Mouse (Mus musculus) stomach, embryonic 14.5 days (tissue): ENCODE data around the gene Cacybp. TPM values are rescaled to one million over a fixed set of nuclear protein-coding genes. Genes with fewer than 3 reads are reported as not detected.

Experiments
- ATAC-seq: fragments of 200-750 bp; cut with Nextera tagmentation; 2 replicates; pipeline ENCODE4 v1.8.0; 2017; ENCODE audit warnings: low read depth, moderate TSS enrichment; ENCODE audit not compliant: insufficient number of reproducible peaks, insufficient read depth, low FRiP score
- H3K27ac ChIP-seq: fragments of 300-500 bp; sonication (generic); 2 replicates; pipeline ENCODE4 v1.5.1; 2014; ENCODE audit warnings: mild to moderate bottlenecking, low read length, moderate library complexity, mixed read lengths
- H3K27me3 ChIP-seq: fragments of 300-500 bp; sonication (generic); 2 replicates; pipeline ENCODE4 v1.6.1; 2014; ENCODE audit warnings: low read length, control low read depth, mixed read lengths; ENCODE audit not compliant: control insufficient read depth, insufficient read depth
- H3K36me3 ChIP-seq: fragments of 300-500 bp; sonication (generic); 2 replicates; pipeline ENCODE4 v1.6.1; 2014; ENCODE audit warnings: mild to moderate bottlenecking, control low read depth, low read length, moderate library complexity, mixed read lengths; ENCODE audit not compliant: control insufficient read depth, insufficient read depth
- H3K4me1 ChIP-seq: fragments of 300-500 bp; sonication (generic); 2 replicates; pipeline ENCODE4 v1.6.1; 2014; ENCODE audit warnings: low read length, control low read depth, mixed read lengths; ENCODE audit not compliant: control insufficient read depth, insufficient read depth
- H3K4me2 ChIP-seq: fragments of 300-500 bp; sonication (generic); replicated peaks from 2 replicates; pipeline ENCODE4 v1.6.1; 2014; ENCODE audit warnings: low read depth, low read length, control low read depth
- H3K4me3 ChIP-seq: fragments of 300-500 bp; sonication (generic); 2 replicates; pipeline ENCODE4 v1.5.1; 2014; ENCODE audit warnings: low read depth, low read length, control low read depth
- H3K9ac ChIP-seq: fragments of 300-500 bp; sonication (generic); replicated peaks from 2 replicates; pipeline ENCODE4 v1.6.1; 2014; ENCODE audit warnings: low read depth, mild to moderate bottlenecking, control low read depth, low read length, moderate library complexity, mixed read lengths
- H3K9me3 ChIP-seq: fragments of 300-500 bp; sonication (generic); 2 replicates; pipeline ENCODE4 v1.6.1; 2016; ENCODE audit warnings: low read depth, low read length, control low read depth; ENCODE audit not compliant: control insufficient read depth
- WGBS: fragments of 180-500 bp; shearing (Covaris S2); extraction: QIAGEN DNeasy Blood & Tissue Kit; methylation state at CpG from one replicate; pipeline ENCODE4 v1.1.7; 2014; 5-methylcytosine and 5-hydroxymethylcytosine counted together
- polyA plus RNA-seq: library from polyadenylated mRNA; unstranded; fragments of >200 nt; fragmentation: Nextera tagmentation; extraction: Ambion mirVana; gene quantifications from 2 replicates; pipeline ENCODE4 v1.2.1, GENCODE M21; 2014

The Cacybp gene
- polyA plus RNA-seq, 1 experiment from 2014 or later, result 202 TPM

DNA sequence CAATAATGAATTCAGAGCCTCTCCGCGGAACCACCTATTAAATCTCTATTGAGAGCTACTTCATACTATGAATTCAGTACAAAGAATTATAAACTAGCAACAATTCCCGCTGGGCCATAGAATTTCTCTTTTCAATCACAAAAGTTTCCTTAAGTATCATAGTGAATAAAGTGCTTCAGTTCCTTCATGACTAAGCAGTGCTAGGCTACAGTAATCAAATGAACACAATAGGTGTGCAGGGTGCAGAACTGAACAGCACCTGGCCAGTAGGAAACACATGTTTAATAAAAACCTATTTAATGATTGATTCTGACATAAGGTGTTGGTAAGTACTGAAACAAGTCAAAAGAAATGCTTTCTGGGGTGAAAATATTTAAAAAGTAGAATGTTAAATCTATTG is 19.4 kb upstream of the Cacybp start:
- Histone ChIP-seq H3K9ac (no peak overlapping the region), H3K27ac (no peak overlapping the region), H3K4me1 (no peaks in the 10 kb centered on the region), H3K4me3 (no peak overlapping the region), H3K27me3 (no peaks in the 10 kb centered on the region), H3K9me3 (no peaks in the 10 kb centered on the region), H3K4me2 (no peak overlapping the region), H3K36me3 (no peaks in the 10 kb centered on the region)
- WGBS, result 98% methylated on average over 3 of the region's 3 CpGs
- ATAC-seq, result no peak

DNA sequence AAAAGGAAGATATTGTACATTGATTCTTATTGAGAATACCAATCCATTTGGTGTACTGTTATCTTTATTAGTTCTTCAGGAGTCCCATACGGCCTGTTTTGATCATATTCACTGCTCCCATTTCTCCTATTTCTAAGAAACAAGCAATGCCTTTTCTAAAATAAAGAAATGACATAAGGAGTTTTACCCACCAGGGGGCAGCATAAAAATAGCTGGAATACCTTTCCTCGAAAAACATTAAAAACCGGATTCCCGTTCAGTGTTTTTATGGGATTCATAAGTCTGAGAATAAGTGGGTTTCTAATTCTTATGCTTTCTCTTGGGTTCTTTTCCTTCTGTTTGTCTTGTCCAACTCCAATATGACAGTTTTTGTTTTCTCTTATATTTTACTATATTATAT is 18.3 kb upstream of the Cacybp start:
- Histone ChIP-seq H3K4me2 (no peak overlapping the region), H3K27ac (no peak overlapping the region), H3K36me3 (no peaks in the 10 kb centered on the region), H3K4me3 (no peak overlapping the region), H3K27me3 (no peaks in the 10 kb centered on the region), H3K4me1 (no peaks in the 10 kb centered on the region), H3K9ac (no peak overlapping the region), H3K9me3 (no peaks in the 10 kb centered on the region)
- ATAC-seq, result no peak
- WGBS, result 35% methylated on average over 4 of the region's 4 CpGs

DNA sequence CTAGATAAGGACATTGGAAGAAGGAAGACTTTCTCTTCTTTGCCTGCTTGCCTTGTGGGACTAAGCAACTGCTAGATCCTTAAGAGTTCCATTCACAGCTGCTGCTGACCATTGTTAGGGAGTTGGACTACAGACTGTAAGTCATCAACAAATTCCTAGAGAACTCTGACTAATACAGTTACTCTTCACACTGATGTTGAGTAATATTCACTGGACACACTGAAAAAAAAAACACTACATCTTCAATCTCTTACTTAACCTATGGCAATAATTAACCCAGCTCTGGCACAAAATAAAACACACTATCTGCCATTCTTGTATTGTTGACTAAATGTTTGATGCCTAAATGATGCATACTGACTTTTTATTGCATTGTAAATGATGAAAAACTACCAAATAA is 15.2 kb upstream of the Cacybp start:
- ATAC-seq, result no peak
- no peak overlapping the region for H3K4me3 ChIP-seq
- H3K27ac ChIP-seq, result no peak overlapping the region
- H3K9ac ChIP-seq, result no peak overlapping the region
- H3K27me3 ChIP-seq, result no peaks in the 10 kb centered on the region
- H3K36me3 ChIP-seq, result no peaks in the 10 kb centered on the region
- H3K4me2 ChIP-seq, result no peak overlapping the region
- H3K4me1 ChIP-seq, result no peaks in the 10 kb centered on the region
- H3K9me3 ChIP-seq, result no peaks in the 10 kb centered on the region

DNA sequence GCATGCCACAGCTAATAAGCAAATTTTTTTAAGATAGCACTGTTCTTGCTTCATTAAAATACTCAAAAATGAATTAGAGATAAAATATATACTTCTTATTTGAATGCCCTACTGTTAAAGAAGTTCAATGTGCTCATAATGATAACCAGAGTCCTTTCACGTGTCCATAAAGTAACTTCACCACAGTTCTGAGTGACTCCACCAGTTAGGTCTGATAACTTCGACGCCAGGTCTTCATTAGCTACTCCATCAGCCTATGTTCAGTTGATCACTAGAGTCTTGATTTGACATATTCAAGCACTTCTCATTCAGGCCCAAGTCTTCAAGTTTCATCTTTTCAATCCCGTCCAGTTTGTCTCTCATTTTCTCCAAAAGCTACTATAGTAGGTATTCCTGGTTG is 14.5 kb upstream of the Cacybp start:
- Histone ChIP-seq H3K4me3 (no peak overlapping the region), H3K4me1 (no peaks in the 10 kb centered on the region), H3K27ac (no peak overlapping the region), H3K9ac (no peak overlapping the region), H3K36me3 (no peaks in the 10 kb centered on the region), H3K9me3 (no peaks in the 10 kb centered on the region), H3K27me3 (no peaks in the 10 kb centered on the region), H3K4me2 (no peak overlapping the region)
- ATAC-seq, result no peak
- WGBS, result 87% methylated on average over 4 of the region's 4 CpGs

DNA sequence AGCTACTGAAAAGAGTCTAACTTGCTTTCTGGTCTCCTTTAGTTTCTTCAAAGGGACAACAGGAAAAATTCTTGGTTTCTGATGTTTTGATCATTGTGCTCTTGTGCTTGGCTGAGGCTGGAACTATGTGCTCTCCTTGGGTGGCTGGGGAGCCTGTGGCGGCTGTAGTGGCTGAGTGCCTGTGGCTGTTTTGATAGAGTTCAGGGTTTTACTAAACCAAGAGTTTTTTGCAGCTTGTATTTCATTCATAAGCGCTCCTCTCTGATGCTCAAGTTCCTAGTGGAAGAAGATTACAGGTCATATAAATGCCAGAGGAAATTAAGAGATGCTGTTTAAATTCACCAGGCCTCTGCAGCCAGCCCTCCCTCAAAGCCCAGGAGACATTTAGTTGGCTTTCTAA is 11.4 kb upstream of the Cacybp start:
- no peak overlapping the region for H3K27ac ChIP-seq
- WGBS, result 61% methylated on average over 2 of the region's 2 CpGs
- no peaks in the 10 kb centered on the region for H3K36me3 ChIP-seq
- H3K9me3 ChIP-seq, result no peaks in the 10 kb centered on the region
- no peaks in the 10 kb centered on the region for H3K4me1 ChIP-seq
- H3K4me3 ChIP-seq, result no peak overlapping the region
- no peak for ATAC-seq
- H3K4me2 ChIP-seq, result no peak overlapping the region
- H3K27me3 ChIP-seq, result no peaks in the 10 kb centered on the region
- no peak overlapping the region for H3K9ac ChIP-seq

DNA sequence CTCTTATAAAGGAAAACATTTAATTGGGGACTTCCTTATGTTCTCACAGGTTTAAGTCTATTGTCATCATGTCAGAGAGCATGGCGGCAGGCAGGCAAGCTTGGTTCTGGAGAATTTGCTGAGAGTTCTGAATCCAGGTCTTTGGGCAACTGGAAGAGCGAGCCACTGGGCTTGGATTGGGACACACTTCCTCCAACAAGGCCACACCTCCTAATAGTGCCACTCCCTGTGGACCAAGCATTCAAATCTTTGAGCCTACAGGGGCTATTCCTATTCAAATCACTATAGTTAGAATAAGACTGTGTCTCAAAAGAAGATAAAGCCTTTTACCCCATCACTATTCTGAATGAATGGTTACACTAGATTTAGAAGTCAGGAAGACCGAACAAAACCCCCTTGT is 5.2 kb upstream of the Cacybp start:
- no peak for ATAC-seq
- H3K4me2 ChIP-seq, result no peak overlapping the region
- H3K4me1 ChIP-seq, result no peaks in the 10 kb centered on the region
- H3K27ac ChIP-seq, result no peak overlapping the region
- H3K36me3 ChIP-seq, result no peaks in the 10 kb centered on the region
- 85% methylated on average over 3 of the region's 3 CpGs for WGBS
- H3K9ac ChIP-seq, result no peak overlapping the region
- H3K9me3 ChIP-seq, result no peaks in the 10 kb centered on the region
- no peaks in the 10 kb centered on the region for H3K27me3 ChIP-seq
- H3K4me3 ChIP-seq, result no peak overlapping the region

DNA sequence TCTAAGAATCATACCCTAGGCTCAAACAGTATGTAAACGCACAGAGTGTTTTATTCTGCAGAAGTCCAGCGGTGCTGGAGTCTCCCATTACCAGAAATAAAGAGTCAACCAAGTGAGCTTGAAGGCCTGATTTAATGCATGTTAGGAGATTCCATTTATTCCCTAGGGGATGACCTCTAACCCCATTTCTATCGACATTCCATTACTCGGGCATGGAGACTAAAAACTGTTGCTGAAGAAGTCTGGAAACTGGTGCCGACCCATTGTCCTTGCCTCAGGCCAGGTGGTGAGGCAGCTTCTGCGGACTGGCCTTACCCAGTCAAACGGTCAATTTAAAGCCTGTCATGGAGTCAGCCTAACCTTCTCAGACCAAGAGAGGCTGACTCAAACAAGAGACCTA is 1.5 kb upstream of the Cacybp start:
- H3K4me2 ChIP-seq, result no peak overlapping the region; the same call in 1 of the 2 replicates
- H3K4me1 ChIP-seq, result peaks cover 9% of the 10 kb centered on the region
- H3K36me3 ChIP-seq, result no peaks in the 10 kb centered on the region
- H3K4me3 ChIP-seq, result no peak overlapping the region
- no peak overlapping the region for H3K27ac ChIP-seq
- no peak overlapping the region for H3K9ac ChIP-seq
- no peaks in the 10 kb centered on the region for H3K27me3 ChIP-seq
- H3K9me3 ChIP-seq, result no peaks in the 10 kb centered on the region
- ATAC-seq, result no peak
- WGBS, result 86% methylated on average over 7 of the region's 7 CpGs

DNA sequence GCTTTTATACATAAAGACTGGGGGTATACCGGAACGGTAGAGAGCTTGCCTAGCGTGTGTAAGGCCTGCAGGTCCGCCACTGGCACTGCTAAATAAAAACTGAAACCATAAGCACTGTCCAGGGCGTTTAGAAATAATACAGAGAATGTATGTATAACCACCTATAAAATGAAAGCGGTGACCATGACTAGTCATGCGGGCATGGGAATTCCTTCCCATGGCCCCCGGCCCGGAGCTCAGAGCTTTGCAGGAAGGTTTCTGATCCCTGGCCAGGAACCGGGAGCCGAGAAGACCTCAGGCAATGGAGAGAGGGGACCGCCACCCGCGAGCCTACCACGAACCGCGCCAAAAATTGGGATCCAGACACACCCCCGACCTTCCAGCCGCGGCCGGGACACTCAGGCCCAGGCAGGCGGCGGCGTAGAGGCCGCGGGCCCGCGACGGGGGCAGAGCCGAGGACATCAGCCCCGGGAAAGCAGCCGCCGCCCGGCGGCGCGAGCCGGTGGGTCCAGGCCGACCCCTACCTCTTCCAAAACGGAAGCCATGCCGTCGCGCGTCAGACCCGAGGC is 468 bp downstream of the Cacybp start:
- Histone ChIP-seq H3K9me3 (no peaks in the 10 kb centered on the region), H3K27me3 (no peaks in the 10 kb centered on the region), H3K4me1 (peaks cover 9% of the 10 kb centered on the region), H3K4me3 (peak overlapping the region; percentile 61), H3K4me2 (peak overlapping the region; percentile 51), H3K36me3 (peaks cover 7% of the 10 kb centered on the region), H3K9ac (peak overlapping the region; percentile 82), H3K27ac (peak overlapping the region; percentile 99)
- ATAC-seq, result peak; percentile 50
- under 1% methylated on average over 45 of the region's 45 CpGs for WGBS

DNA sequence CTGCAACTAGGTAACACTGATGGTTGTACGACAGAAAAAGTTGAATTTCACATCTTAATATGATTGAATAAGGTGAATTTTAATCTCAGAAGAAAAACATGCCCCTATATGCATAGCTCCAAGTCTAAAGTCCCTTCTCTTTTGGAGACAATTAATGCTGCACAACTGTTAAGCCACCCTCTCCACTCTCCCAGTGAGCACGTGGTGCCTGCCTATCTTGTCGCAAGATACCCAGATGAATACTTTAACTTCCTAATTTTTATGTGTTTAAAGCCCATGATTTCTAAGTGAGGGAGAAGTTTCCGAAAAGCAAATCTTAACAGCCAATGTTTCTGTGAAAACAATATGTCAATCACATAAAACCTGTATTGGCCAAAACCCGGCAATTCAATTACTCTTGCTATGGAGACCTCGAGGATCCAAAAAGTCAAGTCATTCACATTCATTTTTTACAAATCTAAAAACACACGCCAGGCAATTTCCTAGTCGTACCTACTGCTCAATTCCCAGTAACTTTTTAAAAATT is 1.0 kb downstream of the Cacybp start:
- peak overlapping the region; percentile 61 for H3K4me3 ChIP-seq
- peak overlapping the region; percentile 99; the same call in 1 of the 2 replicates for H3K27ac ChIP-seq
- no peaks in the 10 kb centered on the region for H3K27me3 ChIP-seq
- 2% methylated on average over 8 of the region's 8 CpGs for WGBS
- ATAC-seq, result no peak
- H3K4me2 ChIP-seq, result peak overlapping the region; percentile 51
- peak overlapping the region; percentile 82 for H3K9ac ChIP-seq
- H3K4me1 ChIP-seq, result peaks cover 9% of the 10 kb centered on the region
- no peaks in the 10 kb centered on the region for H3K9me3 ChIP-seq
- H3K36me3 ChIP-seq, result peaks cover 13% of the 10 kb centered on the region
